Mouse (Mus musculus): ENCODE results near the gene Ndufb4.

Gene Ndufb4

DNA sequence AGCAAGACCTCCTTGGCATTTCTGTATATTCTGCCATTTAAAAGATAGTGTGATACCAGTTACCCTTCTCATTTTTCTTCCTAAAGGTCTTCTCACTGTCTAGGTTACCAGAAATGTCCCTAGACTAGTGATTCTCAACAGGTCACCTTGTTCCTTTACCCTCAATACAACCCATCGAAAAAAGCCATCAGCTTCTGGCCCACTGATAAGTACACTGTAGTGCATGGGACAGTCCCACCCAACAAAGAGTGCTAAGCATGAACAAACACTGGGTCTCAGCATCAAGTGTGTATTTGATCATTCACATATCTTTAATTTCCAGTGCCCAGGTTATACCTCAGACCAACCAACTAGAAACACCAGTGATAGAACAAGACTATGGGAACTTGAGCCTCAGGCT, 19.2 kb downstream of the Ndufb4 start:
- DNase-seq (ENCODE audit: low read depth, low spot score), result no peak

DNA sequence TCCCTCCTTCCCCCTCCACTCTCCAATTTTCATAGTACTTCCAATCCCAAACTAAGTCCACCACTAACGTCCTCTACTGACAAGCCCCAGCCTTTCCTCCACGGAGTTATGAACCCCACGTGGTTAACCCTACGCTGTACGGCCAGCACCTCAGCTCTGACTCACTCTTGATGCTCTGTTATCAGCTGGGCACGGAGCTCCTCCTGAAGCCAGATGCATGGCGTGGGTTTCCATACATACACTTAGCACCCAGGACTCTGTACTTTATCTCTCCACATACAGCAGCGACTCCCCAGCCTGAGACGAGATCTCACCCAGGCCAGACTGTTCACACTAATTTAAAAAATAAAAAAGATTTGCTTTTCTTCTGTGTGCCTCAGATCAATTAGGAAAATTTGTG, 19.7 kb downstream of the Ndufb4 start:
- no peak for DNase-seq (ENCODE audit: low read depth, low spot score)

DNA sequence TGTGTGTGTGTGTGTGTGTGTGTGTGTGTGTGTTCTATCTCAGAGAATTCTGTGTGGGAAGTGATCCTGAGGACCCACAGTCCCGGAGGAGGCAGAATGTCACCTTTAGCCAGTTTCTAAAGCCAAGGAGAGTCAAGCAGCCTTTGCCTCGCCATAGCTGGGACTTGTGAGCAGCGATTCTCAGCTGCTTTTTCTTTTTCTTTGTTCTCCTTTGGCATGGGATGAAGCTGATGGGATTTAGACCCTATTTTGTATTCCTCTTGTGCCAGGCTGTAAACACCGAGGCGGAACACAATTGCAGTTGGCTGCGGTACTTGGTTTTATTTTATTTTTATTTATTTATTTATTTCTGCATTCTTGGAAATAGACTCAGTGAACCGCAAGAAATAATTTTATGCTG, 25.2 kb downstream of the Ndufb4 start:
- no peak for DNase-seq (ENCODE audit: low read depth, low spot score)

DNA sequence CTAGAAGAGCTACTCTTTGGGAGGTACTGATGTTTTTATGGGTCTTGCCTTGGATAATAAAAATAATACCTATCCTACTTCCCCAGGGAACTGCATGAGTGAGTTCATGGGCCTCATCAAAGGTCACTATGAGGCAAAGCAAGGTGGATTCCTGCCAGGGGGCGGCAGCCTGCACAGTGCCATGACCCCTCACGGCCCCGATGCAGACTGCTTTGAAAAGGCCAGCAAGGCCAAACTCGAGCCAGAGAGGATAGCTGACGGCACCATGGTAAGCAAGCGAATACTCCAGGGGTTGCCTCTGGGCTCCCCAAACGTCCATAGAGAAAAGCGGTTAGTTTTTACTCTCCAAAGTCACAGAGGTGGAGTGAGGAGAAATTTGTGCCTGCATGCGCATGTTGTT, 25.9 kb downstream of the Ndufb4 start:
- DNase-seq (ENCODE audit: low read depth, low spot score), result no peak

DNA sequence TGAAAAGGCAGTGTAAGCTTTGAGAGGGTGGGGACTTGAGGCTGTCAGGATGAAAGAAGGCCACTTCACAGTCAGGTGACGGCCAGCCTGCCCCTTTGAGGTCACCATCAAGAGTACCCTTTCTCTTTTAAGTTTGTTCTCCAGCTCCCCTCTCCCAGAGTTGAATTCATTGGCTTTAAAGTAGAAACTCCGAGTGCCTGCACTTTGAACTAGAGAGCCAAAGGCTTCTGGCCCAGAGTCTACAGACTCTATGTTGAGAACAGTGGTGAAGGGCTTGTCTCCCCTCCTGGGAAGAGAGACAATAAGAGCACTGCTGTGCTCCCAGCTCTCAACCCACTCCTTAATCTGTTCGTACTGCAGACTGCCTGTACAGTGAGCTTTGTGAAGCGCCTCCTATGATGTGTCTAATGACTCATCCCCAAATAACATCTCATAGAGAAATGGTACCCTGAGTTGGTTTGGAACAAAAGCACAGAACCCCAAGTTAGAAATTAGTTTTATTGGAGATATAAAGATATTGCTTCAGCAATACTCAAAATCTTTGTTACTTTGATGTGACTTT, 27.8 kb downstream of the Ndufb4 start:
- DNase-seq (ENCODE audit: low read depth, low spot score), result no peak

DNA sequence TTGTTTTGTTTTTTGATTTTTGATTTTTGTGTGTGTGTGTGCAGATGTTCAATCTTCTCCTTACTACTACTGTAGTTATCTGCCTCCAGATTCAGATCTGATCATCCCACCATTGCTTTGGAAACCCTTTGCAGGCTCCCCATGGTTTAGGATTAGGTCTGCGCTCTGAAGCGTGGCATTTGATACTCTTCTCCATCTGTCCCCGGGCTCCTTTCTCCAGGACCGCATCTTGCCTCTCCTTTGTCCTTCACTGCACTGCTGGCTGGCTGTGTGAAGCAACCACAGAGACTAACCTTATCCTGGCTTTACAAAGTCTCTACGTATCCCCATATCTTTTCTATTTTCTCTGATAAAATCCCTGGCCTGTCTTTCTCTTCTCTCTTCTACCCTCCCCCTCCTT, 31.3 kb downstream of the Ndufb4 start:
- DNase-seq (ENCODE audit: low read depth, low spot score), result no peak

DNA sequence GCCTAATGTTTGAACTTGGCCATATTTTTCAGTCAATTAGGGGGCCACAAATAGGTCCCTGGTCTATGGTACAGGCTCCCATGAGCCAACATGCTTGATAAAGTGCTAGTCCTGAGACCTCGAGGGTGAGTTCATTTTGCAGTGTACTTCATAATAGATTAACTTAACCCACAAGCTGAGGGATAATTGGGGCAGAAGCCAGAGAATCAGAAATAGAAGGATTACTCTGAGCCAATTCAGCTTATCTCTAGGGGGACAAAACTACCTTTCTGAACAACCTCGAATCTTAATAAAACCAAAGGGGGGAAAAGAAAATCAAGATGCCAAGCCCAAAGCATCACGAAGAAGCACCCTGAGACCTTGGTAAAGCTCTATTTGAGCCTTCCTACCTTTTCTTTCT, 31.9 kb downstream of the Ndufb4 start:
- no peak for DNase-seq (ENCODE audit: low read depth, low spot score)

DNA sequence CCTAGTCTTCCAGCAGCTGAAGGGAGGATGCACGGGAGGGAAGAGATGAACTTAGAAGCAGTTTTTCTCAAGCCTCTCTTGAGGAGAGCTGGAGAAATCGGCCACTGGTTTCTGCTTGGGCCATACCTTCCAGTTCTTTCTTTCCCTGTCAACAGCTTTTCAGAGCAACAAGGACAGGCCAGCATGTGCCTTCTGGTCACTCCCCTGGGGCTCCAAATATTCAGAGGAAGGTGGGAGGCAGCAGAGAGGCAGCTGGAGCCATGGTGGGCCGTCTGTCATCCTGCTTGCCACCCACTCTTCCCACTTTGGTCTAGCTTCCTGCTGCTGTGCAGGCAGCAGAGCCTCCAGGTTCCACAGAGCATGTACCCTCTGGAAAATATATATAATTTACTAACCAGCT, 36.6 kb downstream of the Ndufb4 start:
- DNase-seq (ENCODE audit: low read depth, low spot score), result no peak

DNA sequence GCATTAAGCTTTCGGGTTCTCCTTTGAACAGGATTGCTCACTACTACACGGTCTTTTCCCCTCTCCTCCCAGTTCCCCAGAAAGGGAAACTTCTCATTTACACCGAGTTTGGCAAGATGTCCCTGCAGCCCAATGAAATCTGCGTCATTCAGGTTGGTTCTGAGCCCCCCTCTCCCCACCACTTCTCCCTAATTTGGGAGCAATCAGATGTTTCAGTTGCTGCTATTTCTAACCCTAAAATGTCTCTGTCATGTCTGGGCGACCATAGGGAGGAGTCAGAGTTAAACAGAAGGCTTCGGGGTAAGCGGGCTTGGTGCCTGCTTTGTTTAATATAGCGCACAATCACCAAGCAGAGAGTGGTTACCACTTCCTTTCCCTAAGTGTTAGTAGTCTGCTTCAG, 38.1 kb downstream of the Ndufb4 start:
- DNase-seq (ENCODE audit: low read depth, low spot score), result no peak

DNA sequence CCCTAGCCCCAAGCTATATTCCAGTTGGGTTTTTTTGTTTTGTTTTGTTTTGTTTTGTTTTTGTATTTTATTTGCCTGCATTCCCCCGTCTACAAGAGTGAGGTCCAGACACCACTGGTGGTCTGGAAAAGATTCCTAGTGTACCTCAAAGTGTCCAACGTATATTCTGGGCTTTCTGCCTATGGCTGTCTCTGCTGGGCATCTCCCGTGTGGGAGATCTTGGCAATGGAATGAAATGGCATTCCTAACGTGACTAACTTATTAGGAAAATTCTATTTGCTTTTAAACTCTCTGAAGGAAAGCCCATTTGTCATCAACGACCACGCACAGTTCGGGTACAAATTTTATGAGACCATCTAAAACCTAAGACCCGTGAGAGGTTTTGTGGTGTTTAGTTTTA, 38.8 kb downstream of the Ndufb4 start:
- no peak for DNase-seq (ENCODE audit: low read depth, low spot score)

DNA sequence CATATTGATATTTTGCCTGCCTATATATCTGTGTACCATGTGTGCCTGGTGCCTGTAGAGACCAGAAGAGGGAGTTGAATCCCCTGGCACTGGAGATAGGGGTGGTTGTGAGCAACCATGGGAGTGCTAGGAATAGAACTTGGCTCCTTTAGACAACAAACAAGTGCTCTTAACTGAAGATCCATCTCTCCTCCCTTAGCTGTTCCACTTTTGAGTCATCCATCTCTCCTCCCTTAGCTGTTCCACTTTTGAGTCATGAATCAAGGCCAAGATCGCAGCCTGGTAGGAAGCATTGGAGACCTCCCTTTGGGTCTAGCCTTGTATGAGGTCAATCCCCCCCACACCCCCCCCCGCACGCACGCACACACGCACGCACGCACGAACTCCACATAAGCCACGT, 39.7 kb downstream of the Ndufb4 start:
- DNase-seq (ENCODE audit: low read depth, low spot score), result no peak

DNA sequence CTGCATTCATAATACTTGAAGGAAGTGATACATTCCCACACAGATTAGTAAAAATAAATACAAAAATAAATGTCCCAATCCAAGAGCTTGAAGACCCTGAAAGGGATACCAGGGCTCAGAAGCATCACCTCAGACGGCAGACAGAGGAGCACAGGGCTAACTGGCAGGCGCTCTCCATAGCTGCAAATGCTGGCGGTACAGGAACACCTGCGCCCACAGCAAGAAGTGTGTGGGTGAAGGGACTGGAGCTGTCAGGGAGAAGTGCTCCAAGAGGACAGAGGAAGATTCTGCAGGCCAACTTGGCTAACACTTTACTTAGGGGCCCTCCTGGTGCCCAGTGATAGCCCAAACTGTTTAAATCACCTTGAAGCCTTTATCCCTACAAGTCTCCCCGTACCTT, 42.2 kb downstream of the Ndufb4 start:
- no peak for DNase-seq (ENCODE audit: low read depth, low spot score)

DNA sequence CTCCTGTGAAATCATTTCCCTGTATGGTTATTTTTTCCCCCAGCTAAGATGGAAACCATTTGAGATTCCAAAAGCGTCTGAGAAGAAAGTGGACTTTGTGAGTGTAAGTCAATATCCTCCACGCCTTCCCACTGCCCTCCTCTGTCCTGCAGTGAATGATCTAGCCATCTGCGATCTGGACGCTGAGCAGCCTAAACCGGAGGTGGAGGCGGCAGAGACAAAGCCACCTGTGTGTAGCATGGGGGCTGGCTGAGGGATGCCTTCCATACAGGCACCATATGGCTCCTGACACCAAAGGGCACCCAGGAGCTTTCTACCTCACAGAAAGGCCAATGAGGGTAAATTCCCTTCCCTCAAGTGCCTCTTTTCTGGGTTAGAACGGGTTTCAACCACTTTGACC, 43.2 kb downstream of the Ndufb4 start:
- no peak for DNase-seq (ENCODE audit: low read depth, low spot score)

DNA sequence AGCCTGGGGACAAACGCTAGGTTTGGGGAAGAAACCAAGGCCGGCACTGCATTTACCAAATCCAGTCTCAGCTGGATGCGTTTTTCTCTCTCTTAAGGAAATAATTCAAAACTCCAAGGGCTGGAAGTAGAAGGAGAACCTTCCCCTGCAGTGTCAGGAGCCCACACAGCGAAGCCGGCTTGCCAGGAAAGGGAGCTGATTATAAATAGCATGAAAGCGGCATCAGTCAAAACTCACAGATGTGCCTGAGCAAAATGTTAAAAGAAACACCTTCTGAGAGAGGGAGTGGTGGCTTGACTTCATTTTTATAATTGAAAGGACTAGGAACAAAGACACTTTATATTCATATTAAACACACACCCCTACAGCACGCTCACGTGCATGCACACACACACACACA, 43.9 kb downstream of the Ndufb4 start:
- DNase-seq (ENCODE audit: low read depth, low spot score), result no peak

DNA sequence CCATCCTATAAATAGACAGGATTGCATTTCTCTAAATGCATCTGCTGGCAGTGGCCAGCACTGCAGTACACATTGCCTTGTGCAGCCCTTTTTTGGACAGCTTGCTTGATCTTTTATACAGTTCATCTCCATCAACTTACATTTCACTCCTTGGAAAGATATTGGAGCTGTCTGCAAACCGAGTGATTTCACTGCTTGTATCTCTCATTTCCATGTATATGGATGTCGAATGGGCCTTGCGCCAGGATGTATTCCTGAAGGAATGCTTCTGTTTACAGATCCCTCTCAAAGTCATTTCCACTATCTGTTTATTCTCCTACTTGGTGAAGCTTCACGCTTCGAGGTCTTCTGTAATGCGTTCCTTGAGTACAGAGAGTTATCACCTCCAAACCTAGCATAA, 50.0 kb downstream of the Ndufb4 start:
- DNase-seq (ENCODE audit: low read depth, low spot score), result no peak

DNA sequence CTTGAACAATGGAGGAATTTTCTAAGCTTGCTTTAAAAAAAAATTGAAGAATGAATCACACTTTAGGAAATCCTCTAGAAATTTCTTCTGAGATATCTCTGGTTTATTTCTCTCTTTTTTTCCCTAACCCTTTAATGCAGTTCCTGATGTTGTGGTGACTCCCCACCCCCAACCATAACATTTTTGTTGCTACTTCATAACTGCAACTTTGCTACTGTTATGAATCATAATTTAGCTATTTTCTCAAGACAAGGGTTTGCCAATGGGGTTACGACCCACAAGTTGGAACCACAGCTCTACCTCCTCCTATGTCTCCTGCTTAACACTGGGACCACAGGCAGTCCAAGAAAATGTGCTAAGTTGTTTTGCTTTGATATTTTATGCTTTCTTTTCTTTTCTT, 50.8 kb downstream of the Ndufb4 start:
- no peak for DNase-seq (ENCODE audit: low read depth, low spot score)

DNA sequence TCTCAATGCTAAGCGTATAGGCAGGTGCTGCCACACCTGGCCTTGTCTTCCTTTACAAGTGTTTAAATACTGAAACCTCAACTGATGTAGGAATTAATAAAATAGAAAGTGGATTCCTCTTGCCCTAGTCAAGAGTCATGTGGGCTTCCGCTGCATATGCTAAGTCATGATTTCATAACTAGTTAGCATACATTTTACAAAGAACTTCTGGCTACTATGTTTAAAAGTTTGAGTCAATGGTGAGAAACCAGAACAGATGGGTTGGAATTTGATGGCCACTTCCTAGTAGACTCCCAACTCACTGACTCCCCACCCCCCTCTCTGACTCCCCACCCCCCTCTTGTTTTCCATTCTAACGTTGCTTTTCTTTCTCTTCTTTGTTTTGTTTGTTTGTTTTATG, 54.9 kb downstream of the Ndufb4 start:
- DNase-seq (ENCODE audit: low read depth, low spot score), result no peak

DNA sequence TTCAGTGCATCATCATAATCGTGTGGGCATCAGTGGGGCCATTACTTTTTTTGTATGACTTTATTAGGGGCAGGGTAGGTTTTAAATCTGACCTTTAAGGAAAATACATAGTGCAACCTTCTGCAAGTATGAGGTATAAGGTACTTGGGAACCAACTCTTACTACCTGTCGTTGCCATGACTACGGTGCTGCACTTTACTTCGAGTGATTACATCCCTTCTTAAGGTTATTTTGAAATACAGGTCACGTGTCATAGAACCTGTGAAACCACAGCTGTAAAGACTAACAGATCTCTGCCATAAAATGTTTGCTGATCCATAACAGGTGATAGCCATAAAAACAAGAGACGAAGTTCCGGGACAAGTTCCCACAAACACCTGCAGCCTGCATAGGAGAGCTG, 55.8 kb downstream of the Ndufb4 start:
- DNase-seq (ENCODE audit: low read depth, low spot score), result no peak

DNA sequence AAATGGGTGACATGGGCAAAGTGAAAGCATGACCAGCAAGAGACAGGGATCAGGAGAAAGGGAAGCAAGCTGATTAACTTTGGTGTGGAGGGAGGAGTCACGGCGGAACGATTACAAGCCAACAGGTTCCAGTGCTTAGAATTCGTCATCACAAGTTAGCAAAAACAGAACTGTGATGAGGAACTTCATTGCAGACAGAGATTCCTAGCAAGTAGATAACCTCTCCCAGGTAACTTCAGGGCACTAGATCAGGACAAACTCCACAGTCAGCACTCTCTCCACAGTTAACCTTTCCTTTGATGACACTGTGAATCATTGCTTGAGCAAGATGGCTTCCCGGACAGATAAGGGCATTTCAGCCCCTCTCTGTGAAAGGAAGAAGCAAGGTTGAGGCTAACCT, 56.8 kb downstream of the Ndufb4 start:
- DNase-seq (ENCODE audit: low read depth, low spot score), result no peak

Measured in embryo, embryonic 11.5 days (tissue).